Mouse (Mus musculus) kidney, postnatal 4 days (tissue): ENCODE data around the gene Arpp21.
"Not testable (repeated sequence)": the region's sequence is repeated elsewhere in the genome, so short reads cannot be mapped to it uniquely, and the experiment has no call there.

Experiments
- DNase-seq, 2 experiments: peaks; one replicate each; pipeline ENCODE4 v3.0.0; 2021; ENCODE audit warnings: mixed read lengths in 2 of 2

The Arpp21 gene

GRCm38 (mm10) chr9:112100841-112101595 is 134.7 kb downstream of the Arpp21 start:
- DNase-seq = no peak

GRCm38 (mm10) chr9:112098267-112098666 is 137.5 kb downstream of the Arpp21 start:
- DNase-seq = no peak

DNA sequence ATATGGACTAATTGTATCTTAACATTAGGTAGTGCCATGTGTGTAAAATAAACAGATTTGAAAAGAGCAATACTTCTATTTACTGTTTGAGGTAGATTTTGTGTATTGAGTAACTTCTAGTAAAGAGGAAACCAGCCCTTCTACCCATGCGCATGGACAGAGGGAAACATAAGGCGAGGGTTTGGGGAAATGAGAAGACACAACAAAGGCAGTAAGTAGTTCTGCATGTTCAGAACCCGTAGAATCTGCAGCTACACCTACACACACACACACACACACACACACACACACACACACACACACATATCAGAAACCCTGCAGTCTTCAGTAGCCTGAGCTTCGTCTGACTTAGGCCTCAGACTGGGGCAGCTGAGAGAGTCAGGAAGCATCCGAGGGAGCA is 140.0 kb downstream of the Arpp21 start:
- no peak for DNase-seq

DNA sequence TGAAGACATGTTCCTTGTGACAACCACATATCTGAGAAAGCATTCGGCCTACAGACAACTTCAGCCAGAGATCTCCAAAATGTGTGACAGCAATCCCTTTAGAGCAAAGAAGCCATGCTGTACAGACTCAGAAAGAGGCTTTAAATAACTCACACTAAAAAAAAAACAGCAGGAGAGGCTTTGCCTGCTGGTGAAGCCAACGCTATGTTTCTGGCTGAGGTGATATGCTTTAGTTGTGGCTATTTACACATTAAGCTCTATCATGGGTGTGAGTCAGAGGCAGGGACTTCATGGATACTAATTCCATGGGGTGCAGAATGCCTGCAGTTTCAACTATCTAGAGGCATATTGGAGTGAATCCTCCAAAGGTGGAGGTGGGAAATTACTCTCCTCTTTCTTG is 140.5 kb downstream of the Arpp21 start:
- no peak for DNase-seq

- no peak for DNase-seq
Observed at GRCm38 (mm10) chr9:112078903-112079302, 156.8 kb downstream of the Arpp21 start.

- DNase-seq = no peak
Observed at GRCm38 (mm10) chr9:112078453-112078852, 157.3 kb downstream of the Arpp21 start.

GRCm38 (mm10) chr9:112075273-112075672 is 160.5 kb downstream of the Arpp21 start:
- DNase-seq = no peak

DNA sequence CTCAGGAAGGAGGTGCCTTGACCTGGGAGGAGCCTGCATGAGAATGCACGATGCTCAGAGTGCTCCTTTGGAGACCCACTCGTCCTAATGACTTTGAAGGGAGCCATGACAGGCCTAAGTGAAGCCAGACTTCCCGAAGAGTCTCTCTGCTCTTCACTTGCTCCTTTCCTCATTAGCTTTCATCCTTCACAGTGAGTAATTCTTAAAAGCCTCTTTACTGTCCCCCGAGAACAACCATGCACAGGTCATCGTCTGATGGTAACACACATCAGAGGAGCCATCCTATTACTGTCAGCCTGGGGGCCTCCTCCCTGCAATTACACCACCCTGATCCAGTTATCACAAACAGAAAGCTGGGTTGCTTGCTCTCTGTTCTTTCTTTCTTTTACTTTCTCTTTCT is 160.9 kb downstream of the Arpp21 start:
- no peak for DNase-seq

GRCm38 (mm10) chr9:112071368-112071767 is 164.4 kb downstream of the Arpp21 start:
- no peak for DNase-seq

DNA sequence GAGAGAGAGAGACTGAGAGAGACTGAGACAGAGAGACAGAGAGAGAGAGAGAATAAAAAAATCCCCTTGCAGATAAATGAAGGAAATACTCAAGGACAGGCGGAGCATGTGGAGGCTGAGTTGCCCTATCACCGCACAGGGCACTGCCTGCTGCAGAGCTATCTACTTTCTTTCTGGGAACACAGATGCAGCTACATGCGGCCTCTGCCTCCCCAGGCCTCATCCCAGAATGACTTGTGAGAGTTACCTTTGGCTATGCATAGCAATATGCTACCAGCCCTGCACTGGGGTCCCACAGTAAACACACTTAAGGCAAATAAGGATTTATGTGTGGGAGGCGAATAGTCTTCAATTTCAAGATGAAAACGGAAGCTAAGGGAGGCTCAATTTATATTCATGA is 164.8 kb downstream of the Arpp21 start:
- DNase-seq = no peak

- no peak for DNase-seq
Observed at GRCm38 (mm10) chr9:112068250-112068649, 167.5 kb downstream of the Arpp21 start.

DNA sequence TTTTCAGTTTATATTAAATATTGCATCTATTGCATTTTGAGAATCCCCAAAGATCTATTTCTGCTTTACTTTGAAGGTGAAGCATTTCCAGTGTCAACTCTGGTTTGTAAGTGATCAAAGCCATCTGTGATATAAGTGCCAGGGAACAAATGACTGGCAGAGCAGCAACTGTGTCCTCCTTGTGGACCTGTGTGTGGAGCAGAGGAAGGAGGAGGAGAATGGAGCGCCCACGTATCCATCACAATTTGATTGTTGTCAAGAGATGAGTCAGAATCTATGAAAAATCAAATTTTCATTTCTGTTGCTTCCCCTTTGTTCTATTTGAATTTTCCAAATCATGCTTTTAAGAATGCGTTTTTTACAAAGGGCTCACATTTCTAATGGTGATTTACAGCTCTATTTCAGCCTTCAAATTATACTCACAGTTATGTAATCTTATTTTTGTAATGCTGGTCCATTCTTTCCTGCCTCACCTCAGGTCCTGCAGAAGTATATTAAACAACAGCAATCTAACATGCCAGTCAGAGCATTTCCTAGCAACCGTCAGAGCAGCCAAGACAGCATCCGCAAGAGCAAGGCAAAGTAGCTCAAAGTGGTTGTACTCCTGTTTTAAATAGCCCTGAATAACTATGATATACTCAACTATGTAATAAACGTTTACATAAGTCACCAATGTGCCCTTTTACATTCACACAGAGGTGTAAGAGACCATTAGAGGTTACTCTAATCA is 174.9 kb downstream of the Arpp21 start:
- DNase-seq = no peak

DNA sequence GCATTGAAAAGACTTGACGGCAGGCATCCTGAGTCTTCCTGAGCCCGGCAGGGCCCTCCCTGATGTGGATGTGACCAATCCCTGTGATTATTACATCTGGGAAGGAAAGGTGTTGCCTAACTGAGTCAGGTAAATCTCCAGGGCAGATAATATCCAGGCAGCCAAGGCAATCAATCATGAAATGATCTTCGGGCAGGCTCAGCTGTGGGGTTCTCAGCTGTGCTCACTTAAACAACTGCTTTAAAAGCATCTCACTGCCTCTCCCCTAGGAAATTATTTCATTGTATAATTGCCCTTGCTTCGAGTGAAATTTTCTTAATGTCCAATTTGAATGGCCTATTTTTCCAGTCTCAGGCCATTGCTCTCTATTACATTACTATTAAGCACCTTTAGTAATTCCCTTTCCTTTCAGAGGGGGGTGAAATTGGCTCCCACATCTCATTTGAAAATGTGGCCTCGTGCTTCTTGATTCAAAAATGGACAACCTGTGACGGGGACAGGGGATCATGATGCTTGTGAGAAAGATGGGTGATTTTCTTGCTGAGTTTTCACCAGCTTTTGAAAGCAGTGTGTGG is 180.8 kb downstream of the Arpp21 start:
- DNase-seq = no peak

- no peak for DNase-seq
Observed at GRCm38 (mm10) chr9:112047903-112048467, 187.8 kb downstream of the Arpp21 start.

GRCm38 (mm10) chr9:112040566-112040965 is 195.2 kb downstream of the Arpp21 start:
- no peak for DNase-seq

DNA sequence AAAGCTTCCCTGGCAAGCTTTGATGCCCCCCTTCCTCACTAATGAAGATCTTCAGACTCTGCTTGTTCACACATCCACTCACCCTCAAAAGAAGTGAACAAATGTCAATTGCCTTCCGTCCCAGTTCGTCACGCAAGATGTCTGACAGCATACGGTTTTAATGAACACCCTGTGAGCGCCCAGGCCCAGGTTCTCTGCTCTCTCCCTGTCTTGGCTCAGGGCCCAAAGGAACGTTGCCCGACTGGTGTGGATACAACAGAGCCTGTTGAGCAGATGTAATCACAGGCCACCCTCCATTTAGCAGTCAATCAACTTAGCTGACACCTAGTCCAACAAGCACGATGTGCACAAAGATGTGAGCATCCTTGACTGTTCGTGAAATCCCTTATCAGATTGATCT is 198.0 kb downstream of the Arpp21 start:
- DNase-seq = no peak

DNA sequence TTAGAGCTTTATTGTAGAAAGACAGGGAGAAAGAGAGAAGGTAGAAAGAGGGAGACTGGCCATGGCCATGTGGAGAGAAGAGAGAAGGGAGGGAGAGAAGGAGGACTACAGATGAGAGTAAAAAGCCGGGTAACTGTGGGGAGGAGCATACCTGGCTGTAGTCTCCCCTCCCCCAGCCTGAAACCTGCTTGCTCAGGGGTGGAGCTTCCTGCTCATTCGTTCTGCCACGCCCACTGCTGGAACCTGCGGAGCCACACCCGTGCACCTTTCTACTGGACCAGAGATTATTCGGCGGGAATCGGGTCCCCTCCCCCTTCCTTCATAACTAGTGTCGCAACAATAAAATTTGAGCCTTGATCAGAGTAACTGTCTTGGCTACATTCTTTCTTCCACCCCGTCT is 201.9 kb downstream of the Arpp21 start:
- not testable (repeated sequence) for DNase-seq

DNA sequence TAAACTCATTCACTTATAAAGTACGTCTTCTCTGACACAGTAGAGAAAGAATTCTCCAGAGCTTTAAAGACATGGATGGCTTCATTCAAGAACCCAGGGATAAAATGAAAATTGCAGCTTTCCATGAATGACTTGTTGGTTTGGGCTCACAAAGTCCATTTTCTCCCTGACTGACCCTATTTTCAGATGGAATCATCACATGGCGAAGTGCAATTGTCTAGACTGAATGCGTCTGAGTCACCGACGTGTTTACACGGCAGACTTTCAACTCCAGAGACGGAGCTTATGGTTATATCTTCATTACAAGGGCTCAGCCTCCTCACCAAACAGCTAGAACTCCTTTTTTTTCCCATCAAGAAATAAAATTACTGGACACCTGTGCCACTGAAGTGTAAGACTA is 203.6 kb downstream of the Arpp21 start:
- DNase-seq = no peak

- no peak for DNase-seq
Observed at GRCm38 (mm10) chr9:112023562-112024015, 212.1 kb downstream of the Arpp21 start.

GRCm38 (mm10) chr9:112023111-112023510 is 212.6 kb downstream of the Arpp21 start:
- no peak for DNase-seq
